9 mouse cellular contexts compared by ENCODE assay signal in the genomic region with DNA sequence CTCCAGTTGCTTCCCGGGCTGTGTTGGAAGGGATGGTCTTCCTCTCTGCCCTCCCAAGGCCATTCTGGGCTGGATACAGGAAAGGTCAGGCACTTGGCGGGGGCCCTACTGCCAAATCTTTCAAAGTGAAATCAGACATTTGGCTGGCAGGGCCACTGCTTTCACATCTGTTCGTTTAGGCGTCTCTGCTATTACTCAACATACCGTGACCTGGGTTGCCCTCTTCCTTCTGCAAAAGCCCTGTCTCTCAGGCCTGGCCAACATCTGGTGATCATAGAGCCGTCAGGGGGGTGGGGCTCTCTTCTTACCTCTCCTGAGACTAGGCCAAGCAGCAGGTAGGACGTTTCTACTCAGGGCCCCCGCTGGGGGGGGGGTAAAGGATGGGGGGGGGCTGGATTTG. TPM values are rescaled to one million over a fixed set of nuclear protein-coding genes. Genes with fewer than 3 reads are reported as not detected.
DNase-seq lines count a peak whose midpoint lies in the region; ATAC-seq and TF ChIP-seq lines count a peak whose summit lies in the region.
"Had no signal": no experiment of that assay in that cellular context is flagged by ENCODE, and none has a peak within 500 bp of the region (broad histone marks: within the 10 kb centered on the region; RNA-seq: fewer than 3 reads in every experiment).

No protein-coding gene starts in this region.

- intact Hi-C loops in heart, postnatal 14 days (cut with DNase I): no loop called here

- TF ChIP-seq CTCF in thymus, adult 2 months (IDR thresholded peaks at IDR 0.05; ENCODE audit: borderline replicate concordance, control insufficient read depth, extremely low read depth, insufficient read depth, low read length, poor library complexity): no peak

- no peak overlapping the region for H3K27ac ChIP-seq in heart, embryonic 11.5 days (ENCODE audit: low read depth, low read length)
- H3K27ac ChIP-seq in midbrain, embryonic 14.5 days (replicated peaks; ENCODE audit: low read depth, low read length): no peak overlapping the region
- H3K27ac ChIP-seq in thymus, adult 2 months (ENCODE audit: control insufficient read depth, insufficient read depth, low read length): no peak overlapping the region

- peaks cover 6% of the 10 kb centered on the region; the same call in 1 of the 2 replicates for H3K27me3 ChIP-seq in heart, embryonic 11.5 days (ENCODE audit: control insufficient read depth, insufficient read depth, low read length)
- no peaks in the 10 kb centered on the region for H3K27me3 ChIP-seq in megakaryocyte, embryonic 14.5 days (replicated peaks)
- no peaks in the 10 kb centered on the region for H3K27me3 ChIP-seq in midbrain, embryonic 14.5 days (ENCODE audit: control insufficient read depth, insufficient read depth, low read length)
- H3K27me3 ChIP-seq in thymus, adult 2 months (ENCODE audit: control insufficient read depth, insufficient read depth, low read length): no peaks in the 10 kb centered on the region

- H3K4me3 ChIP-seq in heart, embryonic 11.5 days (ENCODE audit: low read depth, low read length): no peak overlapping the region
- H3K4me3 ChIP-seq in megakaryocyte, embryonic 14.5 days (replicated peaks): peak overlapping the region; percentile 70
- H3K4me3 ChIP-seq in midbrain, embryonic 14.5 days (replicated peaks; ENCODE audit: low read depth, low read length): no peak overlapping the region
- H3K4me3 ChIP-seq in thymus, adult 2 months (ENCODE audit: control insufficient read depth, insufficient read depth, low read length): no peak overlapping the region
- H3K4me3 ChIP-seq: erythroblast, embryonic 14.5 days had no signal

- no peak overlapping the region for H3K4me2 ChIP-seq in heart, embryonic 11.5 days
- H3K4me2 ChIP-seq in midbrain, embryonic 14.5 days (ENCODE audit: low read length): no peak overlapping the region

- peaks cover 10% of the 10 kb centered on the region; the same call in 1 of the 2 replicates for H3K4me1 ChIP-seq in heart, embryonic 11.5 days (ENCODE audit: control insufficient read depth, insufficient read depth, low read length)
- H3K4me1 ChIP-seq in megakaryocyte, embryonic 14.5 days: peaks cover 80% of the 10 kb centered on the region
- no peaks in the 10 kb centered on the region for H3K4me1 ChIP-seq in midbrain, embryonic 14.5 days (ENCODE audit: control insufficient read depth, insufficient read depth, low read length)
- peaks cover 26% of the 10 kb centered on the region for H3K4me1 ChIP-seq in thymus, adult 2 months (replicated peaks; ENCODE audit: control insufficient read depth, insufficient read depth, low read length)

- no peaks in the 10 kb centered on the region for H3K36me3 ChIP-seq in heart, embryonic 11.5 days (ENCODE audit: control insufficient read depth, insufficient read depth, low read length)
- no peaks in the 10 kb centered on the region for H3K36me3 ChIP-seq in megakaryocyte, embryonic 14.5 days (replicated peaks; ENCODE audit: low read length)
- no peaks in the 10 kb centered on the region for H3K36me3 ChIP-seq in midbrain, embryonic 14.5 days (ENCODE audit: control insufficient read depth, insufficient read depth, low read length)
- H3K36me3 ChIP-seq in thymus, adult 2 months (ENCODE audit: control insufficient read depth, insufficient read depth, low read length): no peaks in the 10 kb centered on the region

- H3K9ac ChIP-seq in heart, embryonic 11.5 days (ENCODE audit: low read depth, low read length): no peak overlapping the region
- H3K9ac ChIP-seq in midbrain, embryonic 14.5 days (replicated peaks; ENCODE audit: low read length): no peak overlapping the region

- WGBS in heart, embryonic 11.5 days (ENCODE audit: insufficient replicate concordance): 46% methylated on average over 8 of the region's 8 CpGs
- 64% methylated on average over 8 of the region's 8 CpGs for WGBS in midbrain, embryonic 14.5 days
- 36% methylated on average over 8 of the region's 8 CpGs for WGBS in thymus, adult 2 months

- ATAC-seq in heart, embryonic 11.5 days (replicated peaks; ENCODE audit: insufficient number of reproducible peaks, low FRiP score, low TSS enrichment): no peak
- ATAC-seq in midbrain, embryonic 14.5 days (ENCODE audit: low FRiP score, low TSS enrichment): no peak

- TF ChIP-seq POLR2A in thymus, adult 2 months (IDR thresholded peaks at IDR 0.05; ENCODE audit: control insufficient read depth, extremely low read depth, insufficient read depth, low read length, poor library complexity): no peak

- H3K9me3 ChIP-seq in heart, embryonic 11.5 days (replicated peaks; ENCODE audit: control insufficient read depth, low read length): no peaks in the 10 kb centered on the region
- no peaks in the 10 kb centered on the region for H3K9me3 ChIP-seq in megakaryocyte, embryonic 14.5 days
- no peaks in the 10 kb centered on the region for H3K9me3 ChIP-seq in midbrain, embryonic 14.5 days (ENCODE audit: control insufficient read depth, low read length)

- peak; percentile 99 for DNase-seq in heart, adult 11 months
- DNase-seq in embryo, embryonic 10 days (ENCODE audit: low spot score): peak; percentile 87
- DNase-seq in heart, postnatal 14 days: peak; percentile 79 to 83
- DNase-seq in frontal cortex, adult 2 months (ENCODE audit: extremely low spot score in 1 of 2, low spot score in 1 of 2): no peak
- DNase-seq in midbrain, embryonic 14.5 days: no peak
- no peak for DNase-seq in thymus, adult 2 months

RNA-seq across cellular contexts. Expression of a gene that starts 10.5 kb away (rescaled TPM):
- polyA plus RNA-seq in heart, embryonic 11.5 days (2014; fragmentation: Nextera tagmentation; extraction: Ambion mirVana): 2.4 and 2.9 TPM in 2 replicates
- total RNA-seq in heart, postnatal 14 days (2021): 1 to 10 TPM; 7.5 to 9.8 TPM
- polyA plus RNA-seq in megakaryocyte, embryonic 14.5 days (2012; ENCODE audit: insufficient read depth, low replicate concordance): 6.7 and 7.8 TPM in 2 replicates
- 2.5 and 3.4 TPM in 2 replicates for polyA plus RNA-seq in frontal cortex, adult 2 months (2012; rRNA removed)
- 1.8 and 2.6 TPM in 2 replicates for polyA plus RNA-seq in midbrain, embryonic 14.5 days (2014; fragmentation: Nextera tagmentation; extraction: Ambion mirVana)
- 61.7 and 63.7 TPM in 2 replicates for polyA plus RNA-seq in thymus, adult 2 months (2012; rRNA removed)

Comparison
In these comparisons a context has a peak if more than half of its experiments do, and no peak if none do; other contexts are left out.
1. DNase-seq: peak in heart, adult 11 months (single experiment), embryo, embryonic 10 days (single experiment) and heart, postnatal 14 days (2 of 2); none in frontal cortex, adult 2 months (0 of 2), midbrain, embryonic 14.5 days (single experiment) and thymus, adult 2 months (single experiment).